Mouse (Mus musculus): ENCODE measurements around the gene 4931428F04Rik. TPM values are rescaled to one million over a fixed set of nuclear protein-coding genes. Genes with fewer than 3 reads are reported as not detected.

4931428F04Rik gene
- polyA plus RNA-seq, 1 experiment from 2014 or later = 34.2 TPM

DNA sequence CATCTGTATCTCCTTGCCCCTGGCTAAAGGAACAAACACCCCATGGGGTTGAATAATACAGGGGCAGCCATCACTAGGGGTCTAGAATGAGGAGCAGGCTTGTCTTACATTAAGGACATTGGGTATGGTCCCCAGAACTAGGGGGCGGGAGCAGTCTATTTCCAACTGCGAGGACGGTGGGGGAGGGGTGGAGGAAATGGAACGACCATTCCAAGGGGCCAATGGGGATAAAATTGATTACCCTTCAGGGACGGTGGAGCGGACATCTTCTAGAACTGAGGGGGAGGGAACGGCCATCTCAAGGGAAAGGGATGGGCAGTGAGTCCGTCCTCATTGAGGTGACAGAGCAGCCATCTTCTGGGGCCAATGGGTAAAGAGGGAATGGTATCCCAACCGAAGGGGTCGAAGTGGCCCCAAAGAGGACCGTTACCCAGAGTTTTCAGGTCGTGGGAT is 36.0 kb upstream of the 4931428F04Rik start:
- Histone ChIP-seq H3K4me3 (ENCODE audit: low read depth, low read length) (peak overlapping the region; percentile 77), H3K27me3 (ENCODE audit: control insufficient read depth, insufficient read depth, low read length) (no peaks in the 10 kb centered on the region), H3K9ac (ENCODE audit: low read length) (peak overlapping the region; percentile 74), H3K27ac (ENCODE audit: low read depth, low read length) (no peak overlapping the region), H3K9me3 (ENCODE audit: control insufficient read depth, low read length) (no peaks in the 10 kb centered on the region), H3K36me3 (ENCODE audit: control insufficient read depth, insufficient read depth, low read length) (peaks cover 17% of the 10 kb centered on the region; the same call in 1 of the 2 replicates), H3K4me2 (peak overlapping the region; percentile 78), H3K4me1 (ENCODE audit: control insufficient read depth, insufficient read depth, low read length) (peaks cover 12% of the 10 kb centered on the region)
- ATAC-seq (ENCODE audit: low FRiP score) (peak; percentile 78), DNase-seq (ENCODE audit: low spot score, missing footprints) (peak; percentile 88)
- 1% methylated on average over 12 of the region's 12 CpGs for WGBS

DNA sequence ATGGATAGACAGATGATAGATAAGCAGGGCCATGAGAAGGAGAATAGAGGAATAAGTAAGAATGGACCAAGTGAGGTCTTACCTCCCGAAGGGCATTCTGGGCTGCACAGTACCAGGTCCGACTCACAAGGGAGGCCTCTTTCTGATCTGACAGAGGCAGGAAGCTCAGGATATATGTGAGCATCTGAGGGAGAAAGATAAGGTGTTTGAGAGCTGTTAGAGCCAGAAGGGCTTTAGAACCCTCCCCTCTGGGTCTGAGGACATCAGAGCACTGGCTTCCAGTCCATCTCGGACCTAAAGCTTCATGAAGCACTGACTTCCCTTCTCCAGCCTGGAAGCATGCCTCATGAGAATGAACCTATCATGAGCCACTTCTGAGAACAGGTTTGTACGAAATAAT is 33.5 kb upstream of the 4931428F04Rik start:
- Histone ChIP-seq H3K27me3 (ENCODE audit: control insufficient read depth, insufficient read depth, low read length) (no peaks in the 10 kb centered on the region), H3K27ac (ENCODE audit: low read depth, low read length) (no peak overlapping the region), H3K4me1 (ENCODE audit: control insufficient read depth, insufficient read depth, low read length) (peaks cover 12% of the 10 kb centered on the region), H3K9me3 (ENCODE audit: control insufficient read depth, low read length) (no peaks in the 10 kb centered on the region), H3K9ac (ENCODE audit: low read length) (no peak overlapping the region), H3K4me2 (no peak overlapping the region), H3K36me3 (ENCODE audit: control insufficient read depth, insufficient read depth, low read length) (no peaks in the 10 kb centered on the region), H3K4me3 (ENCODE audit: low read depth, low read length) (no peak overlapping the region)
- WGBS = 89% methylated on average over 4 of the region's 4 CpGs
- no peak for ATAC-seq (ENCODE audit: low FRiP score)
- no peak for DNase-seq (ENCODE audit: low spot score, missing footprints)

DNA sequence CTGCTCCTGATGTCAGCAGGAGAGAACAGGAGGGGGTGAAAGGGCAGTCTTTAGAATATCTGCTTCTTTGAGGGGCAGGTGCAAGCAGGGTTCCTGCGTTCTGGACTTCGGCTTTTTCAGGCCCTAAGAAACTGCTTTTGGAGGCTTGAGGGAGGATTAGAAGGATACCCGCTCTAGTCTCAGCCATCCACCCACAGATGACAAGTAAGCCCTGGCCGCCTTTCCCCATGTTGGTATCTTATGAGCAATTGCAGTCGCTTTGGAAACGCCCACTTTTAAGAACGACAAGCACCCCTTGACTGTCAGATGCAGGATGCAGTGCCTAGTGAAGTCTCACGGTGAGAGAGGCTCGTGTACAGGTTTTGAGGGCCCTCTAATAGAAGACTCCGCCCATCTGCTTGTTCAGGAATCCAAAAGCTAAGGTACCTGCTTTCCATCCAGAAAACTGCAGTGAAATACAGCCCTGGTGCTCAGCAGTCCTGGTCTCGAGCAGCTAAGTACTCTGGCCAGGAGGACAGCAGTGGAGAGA is 29.1 kb upstream of the 4931428F04Rik start:
- 81% methylated on average over 11 of the region's 11 CpGs for WGBS
- Histone ChIP-seq H3K4me2 (no peak overlapping the region), H3K4me1 (ENCODE audit: control insufficient read depth, insufficient read depth, low read length) (no peaks in the 10 kb centered on the region), H3K9ac (ENCODE audit: low read length) (no peak overlapping the region), H3K4me3 (ENCODE audit: low read depth, low read length) (no peak overlapping the region), H3K36me3 (ENCODE audit: control insufficient read depth, insufficient read depth, low read length) (peaks cover under 1% of the 10 kb centered on the region; the same call in 1 of the 2 replicates), H3K27me3 (ENCODE audit: control insufficient read depth, insufficient read depth, low read length) (no peaks in the 10 kb centered on the region), H3K27ac (ENCODE audit: low read depth, low read length) (no peak overlapping the region), H3K9me3 (ENCODE audit: control insufficient read depth, low read length) (no peaks in the 10 kb centered on the region)
- no peak for DNase-seq (ENCODE audit: low spot score, missing footprints)
- no peak for ATAC-seq (ENCODE audit: low FRiP score)

DNA sequence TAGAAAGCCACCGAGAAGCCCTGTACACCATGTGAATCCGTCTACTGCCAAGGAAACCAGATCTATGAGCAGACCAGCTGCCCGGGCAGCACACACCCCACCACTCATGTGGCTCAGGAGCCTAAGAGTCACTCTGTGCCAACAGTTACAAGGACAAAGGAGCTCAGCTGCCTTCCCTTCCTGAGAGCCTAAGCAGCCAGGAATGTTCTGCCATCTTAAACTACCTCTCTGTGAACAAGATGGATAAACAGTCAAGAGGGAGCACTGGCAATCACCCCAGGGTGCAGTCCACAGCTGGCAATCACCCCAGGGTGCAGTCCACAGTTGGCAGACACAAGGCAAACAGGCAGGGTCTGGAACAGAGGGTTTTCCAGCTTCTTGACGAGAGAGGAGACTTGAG is 28.3 kb upstream of the 4931428F04Rik start:
- ATAC-seq (ENCODE audit: low FRiP score) = no peak
- H3K27ac ChIP-seq (ENCODE audit: low read depth, low read length) = no peak overlapping the region
- no peak overlapping the region for H3K9ac ChIP-seq (ENCODE audit: low read length)
- WGBS = 92% methylated on average over 4 of the region's 4 CpGs
- H3K36me3 ChIP-seq (ENCODE audit: control insufficient read depth, insufficient read depth, low read length) = peaks cover 5% of the 10 kb centered on the region
- H3K27me3 ChIP-seq (ENCODE audit: control insufficient read depth, insufficient read depth, low read length) = no peaks in the 10 kb centered on the region
- H3K4me1 ChIP-seq (ENCODE audit: control insufficient read depth, insufficient read depth, low read length) = no peaks in the 10 kb centered on the region
- no peak overlapping the region for H3K4me2 ChIP-seq
- DNase-seq (ENCODE audit: low spot score, missing footprints) = no peak
- no peaks in the 10 kb centered on the region for H3K9me3 ChIP-seq (ENCODE audit: control insufficient read depth, low read length)
- H3K4me3 ChIP-seq (ENCODE audit: low read depth, low read length) = no peak overlapping the region

DNA sequence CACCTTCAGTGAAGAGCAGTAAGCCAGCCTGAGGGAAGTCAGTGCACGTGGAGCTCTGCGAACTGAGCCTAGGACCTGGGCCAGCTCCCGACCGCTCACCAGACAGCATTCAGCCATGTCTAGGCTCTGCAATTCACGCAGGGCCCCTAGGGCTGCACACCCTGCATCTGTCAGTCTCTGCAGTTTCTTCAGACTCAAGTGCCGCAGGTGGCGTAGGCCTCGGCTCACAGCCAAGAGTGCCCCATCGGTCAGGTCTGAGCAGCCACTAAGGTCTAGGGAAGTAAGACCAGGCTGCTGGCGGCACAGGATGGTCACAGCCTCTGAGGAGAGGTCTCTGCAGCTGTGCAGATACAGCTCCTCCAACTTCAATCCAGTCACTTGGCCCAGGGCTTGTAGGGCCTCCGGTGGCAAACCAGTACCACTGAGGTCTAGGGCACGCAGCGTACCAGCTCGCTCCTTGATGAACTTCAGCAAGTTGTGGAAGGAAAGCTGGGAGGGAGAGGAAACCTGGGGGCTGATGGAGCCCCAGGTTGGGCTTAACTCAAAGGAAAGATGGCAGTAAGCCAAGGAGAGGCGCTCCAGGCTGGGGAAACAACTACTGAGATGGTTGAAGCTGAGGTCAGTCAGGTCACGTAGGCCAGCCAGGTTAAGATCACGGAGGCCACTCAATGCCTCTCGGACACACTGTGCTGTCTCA is 25.6 kb upstream of the 4931428F04Rik start:
- Histone ChIP-seq H3K27me3 (ENCODE audit: control insufficient read depth, insufficient read depth, low read length) (no peaks in the 10 kb centered on the region), H3K9ac (ENCODE audit: low read length) (no peak overlapping the region), H3K4me3 (ENCODE audit: low read depth, low read length) (no peak overlapping the region), H3K27ac (ENCODE audit: low read depth, low read length) (no peak overlapping the region), H3K4me2 (no peak overlapping the region), H3K4me1 (ENCODE audit: control insufficient read depth, insufficient read depth, low read length) (no peaks in the 10 kb centered on the region), H3K36me3 (ENCODE audit: control insufficient read depth, insufficient read depth, low read length) (peaks cover 7% of the 10 kb centered on the region), H3K9me3 (ENCODE audit: control insufficient read depth, low read length) (no peaks in the 10 kb centered on the region)
- ATAC-seq (ENCODE audit: low FRiP score) (no peak), DNase-seq (ENCODE audit: low spot score, missing footprints) (peak; percentile 69)
- WGBS = 93% methylated on average over 18 of the region's 18 CpGs

DNA sequence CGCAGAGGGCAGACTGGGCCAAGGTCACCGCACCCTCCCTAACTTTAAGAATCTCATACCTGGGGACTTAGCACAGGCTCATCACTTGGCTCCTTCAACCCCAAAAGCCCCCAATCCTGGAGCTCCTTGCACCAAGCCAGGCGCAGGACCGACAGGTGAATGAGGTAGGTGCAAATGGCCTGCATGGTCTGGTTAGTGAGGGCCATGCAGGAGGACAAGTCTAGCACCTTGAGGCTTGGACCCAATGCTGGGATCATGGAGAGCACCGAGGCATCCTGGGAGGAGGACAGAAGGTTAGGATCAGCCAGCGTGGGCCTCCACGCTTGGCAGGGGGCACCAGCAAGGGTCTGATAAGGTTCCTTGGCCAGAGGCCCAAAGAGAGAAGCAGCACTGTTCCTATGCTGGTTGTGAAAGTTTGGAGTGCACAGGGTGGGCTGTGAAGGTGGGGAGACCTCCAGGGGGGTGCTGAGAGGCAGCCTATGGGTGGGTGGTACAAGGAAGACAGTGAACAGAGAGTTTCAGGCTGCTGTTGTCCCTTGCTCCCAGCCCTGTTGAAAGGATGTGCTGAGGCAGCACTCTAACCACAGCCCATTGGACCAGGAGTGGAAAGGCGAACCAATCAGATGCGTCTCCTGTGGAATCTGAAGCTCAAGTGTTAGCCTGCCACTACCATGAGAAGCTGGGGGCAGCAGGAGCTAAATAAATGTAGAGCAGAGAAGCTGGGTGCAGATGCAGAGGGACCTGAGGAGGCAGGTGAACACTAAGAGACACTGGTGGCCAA is 24.1 kb upstream of the 4931428F04Rik start:
- peaks cover 7% of the 10 kb centered on the region for H3K36me3 ChIP-seq (ENCODE audit: control insufficient read depth, insufficient read depth, low read length)
- DNase-seq (ENCODE audit: low spot score, missing footprints) (peak; percentile 65), ATAC-seq (ENCODE audit: low FRiP score) (no peak)

DNA sequence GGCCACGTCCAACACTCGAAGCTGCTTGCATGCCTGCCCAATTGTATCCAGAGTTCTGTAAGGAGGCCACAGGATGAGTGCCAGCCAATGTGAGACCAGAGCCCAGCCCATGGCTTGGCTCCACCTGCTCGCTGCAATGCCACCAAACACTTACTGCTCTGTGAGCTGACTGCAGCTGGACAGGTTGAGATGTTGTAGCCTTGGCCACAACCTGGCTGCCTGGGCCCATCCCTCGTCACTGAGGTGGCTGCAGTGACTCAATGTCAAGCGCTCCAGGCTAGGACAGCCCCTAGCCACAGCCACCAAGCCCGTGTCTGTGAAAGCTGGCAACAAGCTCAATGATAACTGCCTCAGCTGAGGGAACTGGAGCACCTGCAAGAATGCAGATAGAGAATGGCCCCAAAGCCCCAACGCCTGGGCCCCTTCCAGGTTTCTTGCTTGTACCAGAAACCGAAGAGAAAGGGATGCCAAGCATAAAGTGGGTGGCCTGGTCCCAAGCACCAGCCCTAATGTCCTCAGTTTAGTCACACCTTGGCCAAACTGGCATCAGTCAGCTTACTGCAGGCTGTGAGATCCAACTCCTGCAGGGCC is 23.3 kb upstream of the 4931428F04Rik start:
- 86% methylated on average over 8 of the region's 8 CpGs for WGBS

More for the DNA sequence above, 24.1 kb upstream of the 4931428F04Rik start:
- no peak overlapping the region for H3K4me2 ChIP-seq
- no peaks in the 10 kb centered on the region for H3K4me1 ChIP-seq (ENCODE audit: control insufficient read depth, insufficient read depth, low read length)
- no peaks in the 10 kb centered on the region for H3K27me3 ChIP-seq (ENCODE audit: control insufficient read depth, insufficient read depth, low read length)
- no peaks in the 10 kb centered on the region for H3K9me3 ChIP-seq (ENCODE audit: control insufficient read depth, low read length)
- no peak overlapping the region for H3K9ac ChIP-seq (ENCODE audit: low read length)
- H3K4me3 ChIP-seq (ENCODE audit: low read depth, low read length) = no peak overlapping the region
- 82% methylated on average over 9 of the region's 9 CpGs for WGBS
- H3K27ac ChIP-seq (ENCODE audit: low read depth, low read length) = no peak overlapping the region

DNA sequence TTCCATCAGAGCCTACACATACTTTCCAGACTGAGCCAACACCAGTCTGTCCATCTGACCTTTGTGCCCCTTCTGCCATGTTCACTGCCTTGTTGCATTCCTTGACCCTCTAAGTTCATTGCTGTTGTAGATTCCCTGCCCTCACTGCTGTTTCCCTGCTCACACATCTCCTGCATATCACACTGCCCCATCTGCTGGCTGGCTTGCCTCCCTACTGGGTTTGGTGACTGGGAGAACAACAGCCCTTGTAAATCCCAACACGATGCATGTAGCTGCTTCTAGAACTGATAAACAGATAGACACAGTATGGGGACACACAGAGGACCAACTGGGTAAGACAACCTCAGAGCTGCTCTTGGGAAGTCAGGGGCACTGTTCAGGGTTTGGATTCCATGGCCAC is 22.1 kb upstream of the 4931428F04Rik start:
- H3K4me2 ChIP-seq = no peak overlapping the region
- H3K9me3 ChIP-seq (ENCODE audit: control insufficient read depth, low read length) = no peaks in the 10 kb centered on the region
- no peaks in the 10 kb centered on the region for H3K27me3 ChIP-seq (ENCODE audit: control insufficient read depth, insufficient read depth, low read length)
- peak; percentile 56 for DNase-seq (ENCODE audit: low spot score, missing footprints)
- H3K4me1 ChIP-seq (ENCODE audit: control insufficient read depth, insufficient read depth, low read length) = no peaks in the 10 kb centered on the region
- 79% methylated on average over 1 of the region's 1 CpGs for WGBS
- H3K36me3 ChIP-seq (ENCODE audit: control insufficient read depth, insufficient read depth, low read length) = peaks cover 15% of the 10 kb centered on the region
- no peak overlapping the region for H3K27ac ChIP-seq (ENCODE audit: low read depth, low read length)
- no peak overlapping the region for H3K9ac ChIP-seq (ENCODE audit: low read length)
- no peak overlapping the region for H3K4me3 ChIP-seq (ENCODE audit: low read depth, low read length)
- no peak for ATAC-seq (ENCODE audit: low FRiP score)

More for the DNA sequence above, 23.3 kb upstream of the 4931428F04Rik start:
- DNase-seq (ENCODE audit: low spot score, missing footprints) = peak; percentile 53
- Histone ChIP-seq H3K9ac (ENCODE audit: low read length) (no peak overlapping the region), H3K27me3 (ENCODE audit: control insufficient read depth, insufficient read depth, low read length) (no peaks in the 10 kb centered on the region), H3K4me2 (no peak overlapping the region), H3K9me3 (ENCODE audit: control insufficient read depth, low read length) (no peaks in the 10 kb centered on the region), H3K4me1 (ENCODE audit: control insufficient read depth, insufficient read depth, low read length) (no peaks in the 10 kb centered on the region), H3K36me3 (ENCODE audit: control insufficient read depth, insufficient read depth, low read length) (peaks cover 10% of the 10 kb centered on the region), H3K4me3 (ENCODE audit: low read depth, low read length) (no peak overlapping the region), H3K27ac (ENCODE audit: low read depth, low read length) (no peak overlapping the region)
- no peak for ATAC-seq (ENCODE audit: low FRiP score)

Measured in midbrain, embryonic 11.5 days (tissue).